Mouse (Mus musculus) forebrain, embryonic 13.5 days (tissue): ENCODE measurements around the gene Aspg. TPM values are rescaled to one million over a fixed set of nuclear protein-coding genes. Genes with fewer than 3 reads are reported as not detected.

Experiments used
- microRNA counts: library from miRNA; unstranded; fragments of <30 nt; microRNA quantifications from one replicate; lab custom pipeline; 2016
- microRNA-seq: library from miRNA; unstranded; fragments of <30 nt; microRNA quantifications from one replicate; pipeline ENCODE4, GENCODE M21; 2016
- polyA plus RNA-seq: library from polyadenylated mRNA; unstranded; fragments of >200 nt; fragmentation: Nextera tagmentation; extraction: Ambion mirVana; gene quantifications from 2 replicates; pipeline ENCODE4 v1.2.1, GENCODE M21; 2015

The Aspg gene
- polyA plus RNA-seq, 1 experiment from 2014 or later: 0.15 TPM

MicroRNA genes within 50 kb of the gene (microRNA counts, 519-probe panel; counts per million panel counts)
- microRNA mmu-miR-203 (lab: Ali Mortazavi, UCI): 3,220 counts per million, percentile 68 among the panel's probes with 10 or more counts

Small RNA genes within 50 kb of the gene (microRNA-seq; reads per million reads assigned to microRNA genes)
- gene Mir203 (1,433 reads per million, percentile 81 among the genes with 10 or more reads in this experiment), gene Mir3073a (not detected), gene Mir3073b (not detected)

Other genes starting within 250 kb of the Aspg start
- gene Ppp1r13b, start 198.6 kb upstream of the Aspg start, polyA plus RNA-seq: 9.3 TPM in 2 replicates
- gene Atp5mpl, start 139.7 kb upstream of the Aspg start, polyA plus RNA-seq: 677 and 746 TPM in 2 replicates
- 0.45 and 1.3 TPM in 2 replicates for gene Tdrd9, start 135.1 kb upstream of the Aspg start, polyA plus RNA-seq
- not detected in 2 replicates for gene Rd3l, start 125.4 kb upstream of the Aspg start, polyA plus RNA-seq
- 10.9 and 14.4 TPM in 2 replicates for gene Kif26a, start 39.5 kb downstream of the Aspg start, polyA plus RNA-seq